Mouse (Mus musculus) small intestine, adult 2 months (tissue): ENCODE results near the gene Dnah14.

Source experiments
- CTCF ChIP-seq: fragments of 200-500 bp; IDR thresholded peaks from 2 replicates; pipeline ENCODE4 v1.5.1; 2012; ENCODE audit warnings: low read depth, mild to moderate bottlenecking, control low read depth, inconsistent platforms, low read length, moderate library complexity, mixed read lengths; ENCODE audit not compliant: insufficient replicate concordance, insufficient read length; ENCODE audit errors: extremely low read depth
- POLR2A ChIP-seq: fragments of 200-500 bp; IDR thresholded peaks from 2 replicates; pipeline ENCODE4 v1.6.1; 2012; ENCODE audit warnings: low read depth, mild to moderate bottlenecking, control low read depth, inconsistent platforms, low read length, moderate library complexity

- TF ChIP-seq CTCF (peak; percentile 82; the same call in 1 of the 2 replicates), POLR2A (no peak)
These were observed 39.6 kb downstream of the Dnah14 start for GRCm38 (mm10) chr1:181615866-181616491.
